Mouse (Mus musculus): ENCODE measurements around the gene Ubtd1.

Ubtd1 gene

GRCm38 (mm10) chr19:41981595-41981927 is at the start of gene Ubtd1:
Gene Ubtd1, plus strand, starts transcription at chr19:41981763.
- DNase-seq = no peak

DNA sequence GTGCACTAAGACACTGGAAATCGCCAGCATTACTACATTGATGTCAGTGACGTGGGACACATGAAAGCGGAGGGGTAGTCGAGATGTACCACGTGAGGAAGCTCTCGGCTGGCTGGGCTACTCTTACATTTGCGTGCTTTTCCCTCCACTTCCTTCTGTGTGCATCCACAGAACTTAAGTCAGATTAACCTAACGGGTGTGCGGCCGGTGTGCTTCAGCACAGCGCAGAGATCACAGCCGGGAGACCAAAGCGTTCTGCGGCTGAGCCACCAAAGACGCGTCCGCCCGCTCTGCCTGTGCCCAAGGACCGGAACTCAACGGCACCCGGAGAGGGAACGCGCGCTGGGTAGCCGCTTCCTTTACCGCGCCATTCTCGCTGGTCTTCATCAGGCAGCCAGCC is 48.9 kb upstream of the Ubtd1 start:
- DNase-seq = no peak

- DNase-seq = peak; percentile 97
These were observed 48.1 kb upstream of the Ubtd1 start, which contains the start of the genes Exosc1 and Zdhhc16 for GRCm38 (mm10) chr19:41933179-41934086. Gene Exosc1, minus strand, starts transcription at chr19:41933423. Gene Zdhhc16, plus strand, starts transcription at chr19:41933480.

- no peak for DNase-seq
These were observed 47.4 kb upstream of the Ubtd1 start for GRCm38 (mm10) chr19:41934124-41934523.

- DNase-seq = no peak
These were observed 45.6 kb upstream of the Ubtd1 start for GRCm38 (mm10) chr19:41935921-41936320.

GRCm38 (mm10) chr19:41938539-41938938 is 43.0 kb upstream of the Ubtd1 start:
- DNase-seq = no peak

- no peak for DNase-seq
These were observed 37.7 kb upstream of the Ubtd1 start for GRCm38 (mm10) chr19:41943841-41944240.

GRCm38 (mm10) chr19:41952287-41952686 is 29.3 kb upstream of the Ubtd1 start:
- DNase-seq = no peak

DNA sequence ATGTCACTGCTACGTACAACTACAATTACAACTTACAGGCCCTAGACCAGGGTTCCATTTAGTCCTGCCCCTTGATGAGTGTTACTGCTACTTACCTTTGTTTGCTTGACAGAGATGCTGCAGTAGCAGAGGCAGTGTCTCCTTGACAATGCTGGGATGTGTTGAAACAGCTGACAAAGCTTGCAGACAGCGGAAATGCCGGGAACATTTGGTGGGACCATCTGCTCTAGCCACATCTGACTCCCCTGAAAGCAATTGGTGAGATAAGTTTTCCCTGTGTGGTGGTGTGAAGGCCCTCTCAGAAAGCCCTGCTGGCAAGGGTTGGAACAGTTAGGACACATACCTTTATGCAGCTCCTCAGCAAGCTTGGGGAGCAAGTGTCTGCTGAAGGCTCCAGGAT is 28.0 kb upstream of the Ubtd1 start:
- DNase-seq = no peak

GRCm38 (mm10) chr19:41969618-41970017 is 11.9 kb upstream of the Ubtd1 start:
- DNase-seq = no peak

- DNase-seq = no peak
These were observed 7.4 kb upstream of the Ubtd1 start for GRCm38 (mm10) chr19:41973891-41974794.

GRCm38 (mm10) chr19:41980422-41980818 is 1.1 kb upstream of the Ubtd1 start:
- DNase-seq = peak; percentile 35

DNA sequence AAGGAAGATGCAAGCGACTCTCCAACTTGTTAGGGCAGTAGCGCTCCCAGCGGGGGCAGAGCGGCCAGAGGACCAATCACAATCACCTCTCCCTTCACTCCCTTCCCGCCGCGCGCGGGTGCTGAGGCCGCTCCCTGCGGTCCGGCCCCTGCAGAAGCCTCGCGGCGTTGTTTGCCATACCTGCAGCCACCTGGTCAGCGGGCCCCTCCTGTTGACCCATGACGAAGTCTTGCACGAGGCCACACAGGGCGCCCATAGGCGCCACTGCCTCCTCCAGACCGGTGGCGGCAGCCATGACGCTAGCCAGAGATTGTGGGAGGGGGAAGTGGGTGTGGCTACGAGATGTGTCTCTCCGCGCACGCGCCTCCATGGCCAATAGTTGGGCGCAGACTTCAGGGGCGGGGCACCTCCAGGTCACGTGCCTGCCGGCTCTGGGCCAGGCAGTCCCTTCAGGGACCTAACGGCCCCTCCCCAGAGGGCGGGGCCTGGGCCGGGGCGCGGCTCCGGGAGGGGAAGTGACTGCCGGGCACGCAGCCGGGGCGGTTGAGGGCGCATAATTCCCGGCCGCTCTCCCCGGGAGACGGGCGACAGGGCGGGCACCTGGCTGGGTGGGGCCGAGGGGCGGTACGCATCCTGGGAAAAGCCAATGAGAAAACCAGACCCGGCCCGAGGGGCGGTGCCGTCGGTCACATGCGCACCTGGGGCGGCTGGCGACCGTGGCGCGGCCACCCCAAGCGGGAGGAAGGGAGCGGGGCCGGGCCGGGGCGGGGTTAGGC is 556 bp upstream of the Ubtd1 start, which contains the start of gene Mms19:
Gene Mms19 (minus strand): TSS at position 339 of the 776 bp plus-strand sequence.
- DNase-seq = peak; percentile 99

- DNase-seq = peak; percentile 54
These were observed 598 bp downstream of the Ubtd1 start for GRCm38 (mm10) chr19:41981931-41982790.

GRCm38 (mm10) chr19:41982791-41983150 is 1.2 kb downstream of the Ubtd1 start:
- DNase-seq = no peak

GRCm38 (mm10) chr19:41985994-41986393 is 4.4 kb downstream of the Ubtd1 start:
- no peak for DNase-seq

- no peak for DNase-seq
These were observed 5.6 kb downstream of the Ubtd1 start for GRCm38 (mm10) chr19:41987206-41987605.

DNA sequence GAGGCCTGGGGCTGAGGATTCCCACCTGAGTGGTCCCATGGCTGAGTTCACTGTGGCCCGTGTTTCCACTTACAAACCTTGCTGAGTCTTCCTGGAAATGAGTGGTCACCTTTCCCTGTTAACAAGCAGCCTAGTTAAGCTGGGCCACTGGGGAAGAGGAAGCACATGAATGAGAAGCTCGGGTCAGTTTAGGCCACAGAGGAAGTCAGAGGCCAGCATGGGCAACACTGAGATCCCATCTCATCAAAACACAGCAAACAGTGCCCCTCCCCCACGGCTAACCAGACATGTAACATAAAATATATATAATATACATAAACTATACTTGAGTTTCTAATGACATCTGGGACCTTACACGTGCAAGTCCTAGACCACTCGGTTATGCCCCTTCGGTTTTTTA is 8.2 kb downstream of the Ubtd1 start:
- DNase-seq = no peak

GRCm38 (mm10) chr19:41991926-41992477 is 10.4 kb downstream of the Ubtd1 start:
- DNase-seq = no peak

DNA sequence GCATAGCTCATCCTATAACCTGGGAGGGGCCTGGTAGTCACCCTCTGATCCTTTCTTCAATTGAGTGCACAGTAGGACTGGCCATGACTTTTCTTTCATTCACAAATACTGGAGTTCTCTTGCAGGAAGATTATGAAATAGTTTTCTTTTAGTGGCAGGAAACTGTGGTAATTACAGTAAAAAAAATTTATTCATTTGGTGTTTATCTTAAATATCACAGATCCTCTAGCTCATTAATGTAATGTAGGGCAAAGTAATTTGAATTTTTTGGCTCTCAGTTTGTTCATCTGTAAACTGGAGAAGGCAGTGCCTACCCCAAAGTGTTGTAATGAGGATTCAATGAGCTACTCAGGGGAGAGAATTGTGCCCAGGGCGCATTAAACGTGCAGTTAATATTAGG is 11.4 kb downstream of the Ubtd1 start:
- DNase-seq = no peak

DNA sequence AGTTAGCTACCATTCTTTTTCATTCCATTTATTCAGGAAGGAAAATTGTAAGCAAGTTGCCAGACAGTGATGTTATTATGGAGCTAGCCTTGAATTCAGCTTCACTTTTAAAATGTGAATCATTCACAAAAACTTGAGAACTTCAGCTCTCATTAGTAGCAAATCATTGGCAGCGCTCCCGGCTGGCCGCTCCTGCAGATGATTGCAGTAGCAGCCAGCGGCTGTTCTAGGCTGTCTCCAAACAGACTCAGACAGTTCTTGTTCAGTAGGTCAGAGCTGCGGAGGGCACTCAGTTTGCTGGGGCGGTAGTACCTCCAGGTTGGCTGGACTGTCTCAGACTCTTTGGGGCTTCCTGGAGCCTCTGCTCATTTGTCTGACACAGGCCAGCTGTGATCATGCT is 11.9 kb downstream of the Ubtd1 start:
- peak; percentile 83 for DNase-seq

DNA sequence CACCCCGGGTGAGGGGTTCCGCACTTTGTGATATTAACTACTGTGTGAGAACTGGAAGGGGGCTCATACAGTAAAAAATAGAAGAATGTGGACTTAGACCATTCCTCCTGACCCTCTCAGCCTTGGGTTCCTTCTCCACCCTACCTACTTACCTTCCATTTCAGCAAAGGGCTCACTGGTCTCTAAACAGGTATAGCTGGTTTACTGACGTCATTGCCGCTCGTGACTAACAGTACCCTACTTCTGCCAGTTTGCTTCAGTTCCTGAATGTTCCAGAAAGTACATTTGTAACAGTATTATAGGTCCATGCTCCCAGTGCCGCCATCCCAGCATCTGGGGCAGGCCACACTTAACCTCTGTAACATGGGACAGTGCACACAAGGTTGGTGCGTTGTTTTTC is 12.5 kb downstream of the Ubtd1 start:
- DNase-seq = no peak

Data from lung, postnatal 14 days (tissue).